Mouse (Mus musculus) heart, embryonic 15.5 days (tissue): ENCODE data around the gene Gatb. TPM values are rescaled to one million over a fixed set of nuclear protein-coding genes. Genes with fewer than 3 reads are reported as not detected.
A peak's percentile ranks its signal among the peaks of the same experiment; 100 is the strongest.
"Not testable (repeated sequence)": the region's sequence is repeated elsewhere in the genome, so short reads cannot be mapped to it uniquely, and the experiment has no call there.

Experiments
- ATAC-seq: fragments of 200-750 bp; cut with Nextera tagmentation; replicated peaks from 2 replicates; pipeline ENCODE4 v1.8.0; 2017; ENCODE audit warnings: low read depth, moderate TSS enrichment; ENCODE audit not compliant: insufficient number of reproducible peaks, insufficient read depth, low FRiP score
- H3K27ac ChIP-seq: fragments of 300-500 bp; sonication (generic); 2 replicates; pipeline ENCODE4 v1.5.1; 2015; ENCODE audit warnings: mild to moderate bottlenecking, inconsistent platforms
- H3K27me3 ChIP-seq: fragments of 300-500 bp; sonication (generic); 2 replicates; pipeline ENCODE4 v1.6.1; 2015; ENCODE audit warnings: inconsistent platforms
- H3K36me3 ChIP-seq: fragments of 300-500 bp; sonication (generic); 2 replicates; pipeline ENCODE4 v1.6.1; 2015; ENCODE audit warnings: mild to moderate bottlenecking, inconsistent platforms
- H3K4me1 ChIP-seq: fragments of 300-500 bp; sonication (generic); replicated peaks from 2 replicates; pipeline ENCODE4 v1.6.1; 2015; ENCODE audit warnings: inconsistent platforms
- H3K4me2 ChIP-seq: fragments of 300-500 bp; sonication (generic); 2 replicates; pipeline ENCODE4 v1.6.1; 2015; ENCODE audit warnings: inconsistent platforms, mild to moderate bottlenecking, moderate library complexity
- H3K4me3 ChIP-seq: fragments of 300-500 bp; sonication (generic); 2 replicates; pipeline ENCODE4 v1.5.1; 2015; ENCODE audit warnings: mild to moderate bottlenecking, inconsistent platforms
- H3K9ac ChIP-seq: fragments of 300-500 bp; sonication (generic); 2 replicates; pipeline ENCODE4 v1.6.1; 2015; ENCODE audit warnings: mild to moderate bottlenecking, inconsistent platforms
- H3K9me3 ChIP-seq: fragments of 300-500 bp; sonication (generic); replicated peaks from 2 replicates; pipeline ENCODE4 v1.6.1; 2016; ENCODE audit warnings: inconsistent platforms
- WGBS: fragments of 180-500 bp; shearing (Covaris S2); methylation state at CpG from one replicate; pipeline ENCODE4 v1.1.7; 2015; ENCODE audit warnings: mixed read lengths; 5-methylcytosine and 5-hydroxymethylcytosine counted together
- polyA plus RNA-seq: library from polyadenylated mRNA; unstranded; fragments of >200 nt; fragmentation: Nextera tagmentation; extraction: Ambion mirVana; gene quantifications from 2 replicates; pipeline ENCODE4 v1.2.1, GENCODE M21; 2015

The Gatb gene
- polyA plus RNA-seq, 1 experiment from 2014 or later: 37.6 TPM

- H3K4me3 ChIP-seq: no peak overlapping the region
- H3K9me3 ChIP-seq: no peaks in the 10 kb centered on the region
- peak overlapping the region; percentile 61 for H3K27ac ChIP-seq
- no peak overlapping the region for H3K9ac ChIP-seq
- peaks cover 12% of the 10 kb centered on the region for H3K4me1 ChIP-seq
- no peaks in the 10 kb centered on the region for H3K36me3 ChIP-seq
- no peak overlapping the region for H3K4me2 ChIP-seq
- WGBS: 28% methylated on average over 2 of the region's 2 CpGs
- no peaks in the 10 kb centered on the region for H3K27me3 ChIP-seq
- ATAC-seq: no peak
Observed at GRCm38 (mm10) chr3:85564603-85565002, 9.3 kb upstream of the Gatb start.

- H3K27ac ChIP-seq: no peak overlapping the region
- H3K9me3 ChIP-seq: no peaks in the 10 kb centered on the region
- H3K4me1 ChIP-seq: peaks cover 3% of the 10 kb centered on the region; the same call in 1 of the 2 replicates
- H3K4me2 ChIP-seq: no peak overlapping the region
- H3K9ac ChIP-seq: no peak overlapping the region
- 67% methylated on average over 2 of the region's 2 CpGs for WGBS
- ATAC-seq: no peak
- no peak overlapping the region for H3K4me3 ChIP-seq
- H3K36me3 ChIP-seq: no peaks in the 10 kb centered on the region
- H3K27me3 ChIP-seq: no peaks in the 10 kb centered on the region
Observed at GRCm38 (mm10) chr3:85571276-85571675, 2.6 kb upstream of the Gatb start.

GRCm38 (mm10) chr3:85572502-85572901, 1.4 kb upstream of the Gatb start:
- not testable (repeated sequence) for H3K27me3 ChIP-seq, H3K4me1 ChIP-seq, ATAC-seq, H3K4me3 ChIP-seq, H3K36me3 ChIP-seq, H3K27ac ChIP-seq, H3K4me2 ChIP-seq, H3K9me3 ChIP-seq, H3K9ac ChIP-seq
- 87% methylated on average over 8 of the region's 8 CpGs for WGBS

GRCm38 (mm10) chr3:85573216-85573863, 579 bp upstream of the Gatb start:
- Histone ChIP-seq H3K36me3 (no peaks in the 10 kb centered on the region; the same call in 1 of the 2 replicates), H3K4me1 (peaks cover 3% of the 10 kb centered on the region; the same call in 1 of the 2 replicates), H3K4me3 (peak overlapping the region; percentile 58), H3K9ac (peak overlapping the region; percentile 45; the same call in 1 of the 2 replicates), H3K27me3 (no peaks in the 10 kb centered on the region), H3K27ac (no peak overlapping the region; the same call in 1 of the 2 replicates), H3K4me2 (peak overlapping the region; percentile 60), H3K9me3 (no peaks in the 10 kb centered on the region)
- 0 out of 2 replicates have a peak, but pooled peaks have one; percentile 2 for ATAC-seq
- WGBS: 22% methylated on average over 6 of the region's 6 CpGs

- Histone ChIP-seq H3K4me3 (no peak overlapping the region), H3K9me3 (no peaks in the 10 kb centered on the region), H3K36me3 (no peaks in the 10 kb centered on the region; the same call in 1 of the 2 replicates), H3K27ac (no peak overlapping the region), H3K9ac (no peak overlapping the region), H3K27me3 (no peaks in the 10 kb centered on the region), H3K4me2 (no peak overlapping the region), H3K4me1 (no peaks in the 10 kb centered on the region)
- no peak for ATAC-seq
- WGBS: 64% methylated on average over 2 of the region's 2 CpGs
Observed at GRCm38 (mm10) chr3:85582726-85583125, 8.8 kb downstream of the Gatb start.

GRCm38 (mm10) chr3:85583194-85583593, 9.3 kb downstream of the Gatb start:
- no peaks in the 10 kb centered on the region for H3K9me3 ChIP-seq

GRCm38 (mm10) chr3:85584966-85585365, 11.0 kb downstream of the Gatb start:
- Histone ChIP-seq H3K27me3 (no peaks in the 10 kb centered on the region), H3K4me1 (peaks cover 13% of the 10 kb centered on the region), H3K4me2 (no peak overlapping the region), H3K27ac (no peak overlapping the region), H3K9ac (no peak overlapping the region), H3K9me3 (no peaks in the 10 kb centered on the region), H3K36me3 (no peaks in the 10 kb centered on the region), H3K4me3 (no peak overlapping the region)
- ATAC-seq: no peak
- WGBS: 71% methylated on average over 4 of the region's 4 CpGs

More at GRCm38 (mm10) chr3:85583194-85583593, 9.3 kb downstream of the Gatb start:
- Histone ChIP-seq H3K4me2 (no peak overlapping the region), H3K27me3 (no peaks in the 10 kb centered on the region), H3K27ac (no peak overlapping the region), H3K4me1 (no peaks in the 10 kb centered on the region), H3K9ac (no peak overlapping the region), H3K36me3 (no peaks in the 10 kb centered on the region), H3K4me3 (no peak overlapping the region)
- 62% methylated on average over 5 of the region's 5 CpGs for WGBS
- no peak for ATAC-seq

GRCm38 (mm10) chr3:85588701-85589100, 14.8 kb downstream of the Gatb start:
- Histone ChIP-seq H3K9ac (no peak overlapping the region), H3K4me1 (peaks cover 24% of the 10 kb centered on the region), H3K9me3 (no peaks in the 10 kb centered on the region), H3K4me3 (no peak overlapping the region), H3K27ac (peak overlapping the region; percentile 84), H3K27me3 (no peaks in the 10 kb centered on the region), H3K4me2 (no peak overlapping the region), H3K36me3 (no peaks in the 10 kb centered on the region)
- peak; percentile 53; the same call in 1 of the 2 replicates for ATAC-seq
- 8% methylated on average over 2 of the region's 2 CpGs for WGBS

GRCm38 (mm10) chr3:85590090-85590754, 16.3 kb downstream of the Gatb start:
- no peaks in the 10 kb centered on the region for H3K27me3 ChIP-seq
- H3K9ac ChIP-seq: no peak overlapping the region
- H3K4me2 ChIP-seq: no peak overlapping the region
- WGBS: 64% methylated on average over 3 of the region's 3 CpGs
- H3K4me3 ChIP-seq: no peak overlapping the region
- no peaks in the 10 kb centered on the region for H3K36me3 ChIP-seq
- peak; percentile 54 for ATAC-seq
- peak overlapping the region; percentile 84 for H3K27ac ChIP-seq
- no peaks in the 10 kb centered on the region for H3K9me3 ChIP-seq
- peaks cover 24% of the 10 kb centered on the region for H3K4me1 ChIP-seq

GRCm38 (mm10) chr3:85592067-85592466, 18.1 kb downstream of the Gatb start:
- H3K27ac ChIP-seq: peak overlapping the region; percentile 57
- no peak overlapping the region for H3K4me3 ChIP-seq

GRCm38 (mm10) chr3:85592640-85593252, 18.8 kb downstream of the Gatb start:
- Histone ChIP-seq H3K36me3 (no peaks in the 10 kb centered on the region), H3K4me3 (no peak overlapping the region), H3K27ac (peak overlapping the region; percentile 57), H3K9ac (no peak overlapping the region), H3K4me1 (peaks cover 24% of the 10 kb centered on the region), H3K27me3 (no peaks in the 10 kb centered on the region), H3K4me2 (no peak overlapping the region), H3K9me3 (no peaks in the 10 kb centered on the region)
- WGBS: 72% methylated on average over 5 of the region's 5 CpGs
- no peak for ATAC-seq

More at GRCm38 (mm10) chr3:85592067-85592466, 18.1 kb downstream of the Gatb start:
- H3K9me3 ChIP-seq: no peaks in the 10 kb centered on the region
- H3K9ac ChIP-seq: no peak overlapping the region
- no peak overlapping the region for H3K4me2 ChIP-seq
- WGBS: 32% methylated on average over 4 of the region's 4 CpGs
- H3K4me1 ChIP-seq: peaks cover 24% of the 10 kb centered on the region
- no peaks in the 10 kb centered on the region for H3K36me3 ChIP-seq
- ATAC-seq: 0 out of 2 replicates have a peak, but pooled peaks have one; percentile 47
- no peaks in the 10 kb centered on the region for H3K27me3 ChIP-seq
